9 mouse cellular contexts compared by ENCODE assay signal in genomic region chr16:30510504-30511451, GRCm38 (mm10). TPM values are rescaled to one million over a fixed set of nuclear protein-coding genes. Genes with fewer than 3 reads are reported as not detected.
DNase-seq lines count a peak whose midpoint lies in the region; ATAC-seq and TF ChIP-seq lines count a peak whose summit lies in the region.
"Had no signal": no experiment of that assay in that cellular context is flagged by ENCODE, and none has a peak within 500 bp of the region (broad histone marks: within the 10 kb centered on the region; RNA-seq: fewer than 3 reads in every experiment).

No protein-coding gene starts in this region.

- H3K4me3 ChIP-seq in embryonic fibroblast, embryonic 13.5 days (ENCODE audit: insufficient read depth, low read length), result peak overlapping the region; percentile 50
- peak overlapping the region; percentile 69 for H3K4me3 ChIP-seq in heart, embryonic 11.5 days (ENCODE audit: low read depth, low read length)
- peak overlapping the region; percentile 74 for H3K4me3 ChIP-seq in kidney, embryonic 15.5 days (replicated peaks)
- peak overlapping the region; percentile 78 for H3K4me3 ChIP-seq in liver, adult 2 months (ENCODE audit: insufficient read depth, low read depth, low read length)
- peak overlapping the region; percentile 51 for H3K4me3 ChIP-seq in myocyte

- H3K27ac ChIP-seq in embryonic fibroblast, embryonic 13.5 days (ENCODE audit: insufficient read depth, low read length), result peak overlapping the region; percentile 94
- H3K27ac ChIP-seq in heart, embryonic 11.5 days (ENCODE audit: low read depth, low read length), result peak overlapping the region; percentile 95
- peak overlapping the region; percentile 90 for H3K27ac ChIP-seq in kidney, embryonic 15.5 days
- peak overlapping the region; percentile 89 for H3K27ac ChIP-seq in liver, adult 2 months (replicated peaks; ENCODE audit: insufficient read depth, low read depth, low read length)

- WGBS in heart, embryonic 11.5 days (ENCODE audit: insufficient replicate concordance), result 3% methylated on average over 44 of the region's 44 CpGs
- 3% methylated on average over 44 of the region's 44 CpGs for WGBS in kidney, embryonic 15.5 days
- 5% methylated on average over 44 of the region's 44 CpGs for WGBS in liver, adult 2 months

- ATAC-seq in heart, embryonic 11.5 days (replicated peaks; ENCODE audit: insufficient number of reproducible peaks, low FRiP score, low TSS enrichment), result peak; percentile 74
- peak; percentile 82 for ATAC-seq in kidney, embryonic 15.5 days (replicated peaks; ENCODE audit: low FRiP score)
- ATAC-seq: Patski had no signal

- no peaks in the 10 kb centered on the region for H3K9me3 ChIP-seq in heart, embryonic 11.5 days (replicated peaks; ENCODE audit: control insufficient read depth, low read length)
- no peaks in the 10 kb centered on the region for H3K9me3 ChIP-seq in kidney, embryonic 15.5 days (replicated peaks)

- H3K36me3 ChIP-seq in heart, embryonic 11.5 days (ENCODE audit: control insufficient read depth, insufficient read depth, low read length), result no peaks in the 10 kb centered on the region
- H3K36me3 ChIP-seq in kidney, embryonic 15.5 days, result no peaks in the 10 kb centered on the region
- H3K36me3 ChIP-seq in liver, adult 2 months (ENCODE audit: control insufficient read depth, insufficient read depth, low read length), result no peaks in the 10 kb centered on the region
- no peaks in the 10 kb centered on the region for H3K36me3 ChIP-seq in myocyte (ENCODE audit: control insufficient read depth, insufficient read depth)

- H3K4me2 ChIP-seq in heart, embryonic 11.5 days, result peak overlapping the region; percentile 84
- peak overlapping the region; percentile 74 for H3K4me2 ChIP-seq in kidney, embryonic 15.5 days
- H3K4me2 ChIP-seq in myocyte (ENCODE audit: low read depth), result peak overlapping the region; percentile 88

- peak overlapping the region; percentile 94 for H3K9ac ChIP-seq in heart, embryonic 11.5 days (ENCODE audit: low read depth, low read length)
- H3K9ac ChIP-seq in kidney, embryonic 15.5 days, result peak overlapping the region; percentile 73
- peak overlapping the region; percentile 86 for H3K9ac ChIP-seq in liver, adult 2 months (ENCODE audit: low read depth, low read length)

- H3K4me1 ChIP-seq in embryonic fibroblast, embryonic 13.5 days (ENCODE audit: control insufficient read depth, insufficient read depth, low read length), result peaks cover 18% of the 10 kb centered on the region
- peaks cover 42% of the 10 kb centered on the region for H3K4me1 ChIP-seq in heart, embryonic 11.5 days (ENCODE audit: control insufficient read depth, insufficient read depth, low read length)
- H3K4me1 ChIP-seq in kidney, embryonic 15.5 days, result peaks cover 36% of the 10 kb centered on the region
- peaks cover 14% of the 10 kb centered on the region for H3K4me1 ChIP-seq in liver, adult 2 months (ENCODE audit: control insufficient read depth, insufficient read depth, low read length)

- DNase-seq in 416B (ENCODE audit: low read depth), result peak; percentile 88
- peak; percentile 94 for DNase-seq in brain, adult 2 months (ENCODE audit: low read depth, low spot score)
- peak; percentile 77 for DNase-seq in liver, adult 2 months (ENCODE audit: extremely low read depth, low read depth, low spot score)
- peak; percentile 84 to 93 for DNase-seq in spleen, postnatal 4 days (ENCODE audit: low spot score in 2 of 2)

- TF ChIP-seq CTCF in embryonic fibroblast, embryonic 13.5 days (IDR thresholded peaks at IDR 0.05; ENCODE audit: borderline replicate concordance, insufficient read depth, low read length), result no peak
- no peak for TF ChIP-seq CTCF in liver, adult 2 months (IDR thresholded peaks at IDR 0.05; ENCODE audit: low read depth, low read length)

- H3K27me3 ChIP-seq in heart, embryonic 11.5 days (ENCODE audit: control insufficient read depth, insufficient read depth, low read length), result no peaks in the 10 kb centered on the region
- no peaks in the 10 kb centered on the region for H3K27me3 ChIP-seq in kidney, embryonic 15.5 days
- H3K27me3 ChIP-seq in liver, adult 2 months (ENCODE audit: control insufficient read depth, insufficient read depth, low read length), result no peaks in the 10 kb centered on the region
- no peaks in the 10 kb centered on the region for H3K27me3 ChIP-seq in myocyte (ENCODE audit: control insufficient read depth, insufficient read depth, insufficient read length)
- H3K27me3 ChIP-seq: Patski had no signal

- H3ac ChIP-seq in myocyte (ENCODE audit: control insufficient read depth, insufficient read length), result no peak overlapping the region

- peak; percentile 94 for TF ChIP-seq POLR2A in embryonic fibroblast, embryonic 13.5 days (IDR thresholded peaks at IDR 0.05; ENCODE audit: low read depth, low read length)
- TF ChIP-seq POLR2A in liver, adult 2 months (IDR thresholded peaks at IDR 0.05; ENCODE audit: extremely low read depth, insufficient read depth, low read length), result peak; percentile 50; the same call in 1 of the 2 replicates
- peak; percentile 90 for TF ChIP-seq POLR2A in myocyte (IDR thresholded peaks at IDR 0.05; ENCODE audit: insufficient read length, low read depth)

- no peaks in the 10 kb centered on the region for H3K79me2 ChIP-seq in liver, adult 2 months (ENCODE audit: control insufficient read depth, insufficient read depth, low read length)
- H3K79me2 ChIP-seq in myocyte (ENCODE audit: control insufficient read depth, insufficient read depth), result peaks cover 3% of the 10 kb centered on the region

TF ChIP-seq in myocyte, 11 proteins besides CTCF, POLR2A, EP300 and RAD21:
- TF ChIP-seq MAX (IDR thresholded peaks at IDR 0.05; ENCODE audit: low read depth) (no peak), POLR2AphosphoS2 (IDR thresholded peaks at IDR 0.05; ENCODE audit: insufficient read length, low read depth) (peak; percentile 86), SRF (IDR thresholded peaks at IDR 0.05; ENCODE audit: control insufficient read depth, insufficient read length, low read depth) (peak; percentile 99)
TF ChIP-seq in myocyte: peak in this region for 2.

RNA-seq across cellular contexts. Expression of gene Tmem44, which starts 39.9 kb away (rescaled TPM):
- 6.9 and 8.0 TPM in 2 replicates for polyA plus RNA-seq in embryonic fibroblast, embryonic 13.5 days (2011; ENCODE audit: insufficient read length, low read depth, missing spikeins)
- 16.4 and 17.2 TPM in 2 replicates for polyA plus RNA-seq in heart, embryonic 11.5 days (2014; fragmentation: Nextera tagmentation; extraction: Ambion mirVana)
- 15.0 and 18.6 TPM in 2 replicates for polyA plus RNA-seq in kidney, embryonic 15.5 days (2015; fragmentation: Nextera tagmentation; extraction: Ambion mirVana)
- 1.2 and 1.3 TPM in 2 replicates for total RNA-seq in liver, adult 2 months (2014; rRNA removed)
- polyA plus RNA-seq in liver, adult 2 months (2012; rRNA removed), result 0.80 and 2.0 TPM in 2 replicates
- 1.1 TPM for polyA plus RNA-seq in myocyte (2012; fragmentation: generic; extraction: Trizol)

Comparison
In these comparisons a context has a peak if more than half of its experiments do, and no peak if none do; other contexts are left out.
1. Peak in every context shown above with its lines: DNase-seq, ATAC-seq, H3K4me3 ChIP-seq and H3K27ac ChIP-seq.